Mouse (Mus musculus) lung, embryonic 16.5 days (tissue): Measurements from ENCODE around the gene Ankrd34c. TPM values are rescaled to one million over a fixed set of nuclear protein-coding genes. Genes with fewer than 3 reads are reported as not detected.

Source experiments
- ATAC-seq: fragments of 200-750 bp; cut with Nextera tagmentation; 2 replicates; pipeline ENCODE4 v1.8.0; 2017; ENCODE audit warnings: low read depth, mild to moderate bottlenecking, moderate library complexity
- H3K27ac ChIP-seq: fragments of 300-500 bp; sonication (generic); 2 replicates; pipeline ENCODE4 v1.5.1; 2014; ENCODE audit warnings: mild to moderate bottlenecking, control low read depth, low read length
- H3K27me3 ChIP-seq: fragments of 300-500 bp; sonication (generic); 2 replicates; pipeline ENCODE4 v1.6.1; 2014; ENCODE audit warnings: low read depth, low read length, mixed read lengths; ENCODE audit not compliant: control insufficient read depth, insufficient read depth
- H3K36me3 ChIP-seq: fragments of 300-500 bp; sonication (generic); 2 replicates; pipeline ENCODE4 v1.6.1; 2014; ENCODE audit warnings: low read length; ENCODE audit not compliant: control insufficient read depth, insufficient read depth
- H3K4me1 ChIP-seq: fragments of 300-500 bp; sonication (generic); replicated peaks from 2 replicates; pipeline ENCODE4 v1.6.1; 2014; ENCODE audit warnings: low read length, mixed read lengths; ENCODE audit not compliant: control insufficient read depth, insufficient read depth
- H3K4me2 ChIP-seq: fragments of 300-500 bp; sonication (generic); 2 replicates; pipeline ENCODE4 v1.6.1; 2014; ENCODE audit warnings: low read depth, low read length, control low read depth
- H3K4me3 ChIP-seq: fragments of 300-500 bp; sonication (generic); 2 replicates; pipeline ENCODE4 v1.5.1; 2014; ENCODE audit warnings: mild to moderate bottlenecking, low read length, control low read depth
- H3K9ac ChIP-seq: fragments of 300-500 bp; sonication (generic); 2 replicates; pipeline ENCODE4 v1.6.1; 2014; ENCODE audit warnings: low read length, control low read depth
- H3K9me3 ChIP-seq: fragments of 300-500 bp; sonication (generic); 2 replicates; pipeline ENCODE4 v1.6.1; 2016; ENCODE audit warnings: low read length; ENCODE audit not compliant: control insufficient read depth
- WGBS: fragments of 180-500 bp; shearing (Covaris S2); extraction: QIAGEN DNeasy Blood & Tissue Kit; methylation state at CpG from one replicate; pipeline ENCODE4 v1.1.7; 2014; 5-methylcytosine and 5-hydroxymethylcytosine counted together
- polyA plus RNA-seq: library from polyadenylated mRNA; unstranded; fragments of >200 nt; fragmentation: Nextera tagmentation; extraction: Ambion mirVana; gene quantifications from 2 replicates; pipeline ENCODE4 v1.2.1, GENCODE M21; 2015

The Ankrd34c gene
- not detected in 2 replicates for polyA plus RNA-seq

DNA sequence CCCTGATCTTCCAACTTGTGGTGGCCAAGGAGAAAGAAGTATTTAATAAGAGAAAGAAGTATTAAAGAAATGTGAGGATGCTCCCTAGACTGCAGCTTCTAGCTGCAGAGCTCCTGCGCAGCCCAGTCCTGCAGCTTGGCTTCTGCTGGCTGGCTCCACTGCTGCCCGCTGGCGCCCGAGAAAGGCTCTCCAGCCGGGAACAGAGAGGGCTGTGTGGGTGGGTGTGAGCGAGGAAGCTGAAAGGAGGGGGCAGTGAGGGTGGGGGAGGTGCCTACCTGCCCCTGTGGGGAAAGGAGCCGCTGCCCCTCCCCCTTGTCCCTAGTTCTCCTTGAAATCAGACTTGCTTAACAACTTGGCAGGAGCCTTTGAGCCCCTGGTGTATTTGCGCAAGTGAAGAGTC lies at the start of gene Ankrd34c:
Gene Ankrd34c (minus strand): TSS at position 181 of the 400 bp plus-strand sequence.
- Histone ChIP-seq H3K4me1 (no peaks in the 10 kb centered on the region), H3K9ac (no peak within 1 kb of the TSS), H3K27ac (no peak within 1 kb of the TSS), H3K36me3 (no peaks in the 10 kb centered on the region), H3K27me3 (no peaks in the 10 kb centered on the region; the same call in 1 of the 2 replicates), H3K4me2 (no peak within 1 kb of the TSS), H3K9me3 (no peaks in the 10 kb centered on the region), H3K4me3 (no peak within 1 kb of the TSS)
- 3% methylated on average over 8 of the region's 8 CpGs for WGBS
- no peak for ATAC-seq

DNA sequence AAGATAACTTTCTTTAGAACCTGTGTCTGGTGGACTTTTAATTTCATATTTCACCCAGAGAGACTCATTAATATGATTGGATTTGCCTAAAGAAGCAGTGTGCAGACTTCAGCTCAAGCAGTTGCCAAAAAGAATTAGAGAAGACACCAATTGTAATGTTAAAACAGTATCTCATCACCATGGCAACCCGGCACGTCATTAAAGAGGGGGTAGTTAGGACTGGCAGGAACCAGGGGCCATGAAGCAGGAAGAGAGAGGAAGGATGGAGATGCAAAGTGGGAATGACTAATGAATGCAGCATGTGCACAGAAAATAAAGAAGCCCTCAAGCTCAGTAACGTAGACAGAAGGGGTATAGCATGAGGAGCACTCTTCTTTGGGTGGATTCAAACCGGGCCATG lies 49.3 kb upstream of the Ankrd34c start:
- 69% methylated on average over 4 of the region's 4 CpGs for WGBS
- Histone ChIP-seq H3K36me3 (no peaks in the 10 kb centered on the region), H3K27me3 (no peaks in the 10 kb centered on the region), H3K4me1 (no peaks in the 10 kb centered on the region), H3K4me2 (no peak overlapping the region), H3K27ac (no peak overlapping the region), H3K9ac (no peak overlapping the region), H3K9me3 (no peaks in the 10 kb centered on the region), H3K4me3 (no peak overlapping the region)
- no peak for ATAC-seq

DNA sequence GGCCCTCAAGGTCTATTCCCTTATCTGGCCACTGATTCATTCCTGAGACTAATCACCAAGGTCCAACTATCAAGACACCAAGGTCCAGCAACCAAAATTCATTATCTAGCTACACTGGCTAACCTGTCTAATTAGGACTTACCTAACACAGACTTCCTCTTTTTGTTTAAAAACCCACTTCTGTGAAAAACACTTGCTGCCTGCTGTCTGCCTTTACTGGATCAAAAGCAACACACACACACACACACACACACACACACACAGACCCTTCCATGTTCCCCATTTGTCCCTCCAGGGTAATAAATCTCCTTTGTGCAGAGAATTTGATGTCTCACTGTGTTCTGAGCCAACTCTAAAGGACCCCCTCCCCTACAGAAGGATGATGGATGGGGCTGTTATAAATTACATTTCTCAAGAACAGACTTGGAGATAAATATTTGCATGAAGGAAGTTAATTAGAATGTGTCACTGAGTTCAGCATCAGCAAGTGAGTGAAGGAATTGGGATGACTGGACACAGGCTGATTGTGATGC lies 43.2 kb upstream of the Ankrd34c start:
- Histone ChIP-seq H3K4me1 (no peaks in the 10 kb centered on the region), H3K4me3 (no peak overlapping the region), H3K36me3 (no peaks in the 10 kb centered on the region), H3K9ac (no peak overlapping the region), H3K4me2 (no peak overlapping the region), H3K27ac (no peak overlapping the region), H3K27me3 (no peaks in the 10 kb centered on the region), H3K9me3 (no peaks in the 10 kb centered on the region)
- no peak for ATAC-seq

DNA sequence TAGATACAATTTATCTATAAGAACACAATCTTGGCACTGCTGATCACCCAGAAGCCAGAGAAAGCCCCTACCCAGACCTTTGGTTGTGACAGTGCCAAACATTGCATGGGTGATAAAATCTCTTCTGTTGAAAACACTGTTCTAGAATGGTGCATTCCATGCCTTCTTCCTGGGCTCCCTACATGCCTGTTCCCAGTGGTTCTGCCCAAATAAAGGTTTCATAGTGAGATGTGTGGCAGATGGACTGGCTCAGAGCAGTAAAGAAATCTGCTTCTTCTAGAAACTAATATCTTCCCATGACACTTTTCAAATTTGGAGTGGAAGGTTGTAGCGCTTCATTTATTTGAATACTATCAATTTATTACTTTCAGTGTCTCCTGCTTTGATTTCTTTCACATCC lies 41.0 kb upstream of the Ankrd34c start:
- H3K4me2 ChIP-seq = no peak overlapping the region
- no peak overlapping the region for H3K9ac ChIP-seq
- no peaks in the 10 kb centered on the region for H3K36me3 ChIP-seq
- H3K27ac ChIP-seq = no peak overlapping the region
- H3K4me1 ChIP-seq = no peaks in the 10 kb centered on the region
- H3K4me3 ChIP-seq = no peak overlapping the region
- no peaks in the 10 kb centered on the region for H3K9me3 ChIP-seq
- 93% methylated on average over 1 of the region's 1 CpGs for WGBS
- no peaks in the 10 kb centered on the region for H3K27me3 ChIP-seq
- no peak for ATAC-seq

DNA sequence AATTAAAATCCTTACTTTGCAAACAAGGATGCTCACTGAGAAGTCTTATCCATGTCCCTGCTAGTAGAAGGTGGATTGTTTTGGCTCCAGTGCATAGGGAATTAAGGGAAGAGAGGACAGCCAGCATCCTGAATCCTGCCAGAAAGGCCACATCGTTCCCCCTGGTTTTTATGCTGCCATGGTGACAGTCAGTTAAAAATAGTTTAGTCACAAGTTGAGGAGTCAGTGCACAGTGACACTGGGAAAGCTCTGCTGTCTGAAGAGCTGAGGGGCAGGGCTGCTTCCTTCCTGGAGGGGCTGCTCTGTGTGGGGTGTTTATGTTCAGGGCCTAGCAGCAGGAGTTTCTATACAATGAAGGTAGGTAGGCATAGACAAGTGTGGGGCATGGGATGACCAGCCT lies 32.9 kb upstream of the Ankrd34c start:
- Histone ChIP-seq H3K9ac (no peak overlapping the region), H3K4me1 (no peaks in the 10 kb centered on the region), H3K9me3 (no peaks in the 10 kb centered on the region), H3K4me3 (no peak overlapping the region), H3K4me2 (no peak overlapping the region), H3K27me3 (no peaks in the 10 kb centered on the region), H3K36me3 (no peaks in the 10 kb centered on the region), H3K27ac (no peak overlapping the region)
- no peak for ATAC-seq
- 36% methylated on average over 1 of the region's 1 CpGs for WGBS

DNA sequence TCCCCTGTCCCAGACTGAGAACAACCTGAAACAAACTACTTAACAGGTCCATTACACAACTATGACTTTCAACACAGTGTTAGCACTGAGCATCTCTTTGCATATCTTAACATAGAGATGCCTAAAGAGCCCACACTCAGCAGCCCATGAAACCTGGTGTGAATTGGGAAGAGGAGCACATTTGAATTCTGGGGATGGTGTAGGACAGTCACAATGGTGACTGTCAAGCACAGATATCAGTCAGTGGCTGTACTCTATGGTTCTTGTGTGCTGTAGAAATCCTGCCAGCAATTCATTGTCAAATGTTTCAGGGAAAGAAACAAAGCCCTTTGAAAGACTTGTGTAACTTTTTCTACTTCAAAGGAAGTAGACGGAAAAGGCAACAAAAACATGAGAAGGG lies 23.7 kb upstream of the Ankrd34c start:
- Histone ChIP-seq H3K4me3 (no peak overlapping the region), H3K4me2 (no peak overlapping the region), H3K27me3 (no peaks in the 10 kb centered on the region), H3K4me1 (no peaks in the 10 kb centered on the region), H3K9ac (no peak overlapping the region), H3K9me3 (no peaks in the 10 kb centered on the region), H3K27ac (no peak overlapping the region), H3K36me3 (no peaks in the 10 kb centered on the region)
- no peak for ATAC-seq
- 44% methylated on average over 1 of the region's 1 CpGs for WGBS

DNA sequence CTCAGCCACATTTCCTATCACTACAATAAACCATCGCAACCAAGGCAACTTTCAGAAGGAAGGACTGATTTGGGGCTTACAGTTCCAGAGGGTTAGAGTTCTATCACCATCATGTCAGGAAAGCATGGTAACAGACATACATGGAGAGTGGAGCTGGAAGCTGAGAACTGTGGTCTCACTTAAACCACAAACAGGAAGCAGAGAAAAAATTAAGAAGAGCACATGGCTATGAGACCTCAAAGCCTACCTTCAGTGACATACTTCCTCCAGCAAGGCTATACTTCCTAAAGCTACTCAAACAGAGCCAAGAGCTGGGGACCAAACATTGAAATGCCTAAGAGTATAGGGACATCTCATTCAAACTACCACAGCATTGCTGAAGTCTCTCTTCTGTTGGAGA lies 20.3 kb upstream of the Ankrd34c start:
- H3K27me3 ChIP-seq = no peaks in the 10 kb centered on the region
- 78% methylated on average over 1 of the region's 1 CpGs for WGBS
- H3K4me2 ChIP-seq = no peak overlapping the region

DNA sequence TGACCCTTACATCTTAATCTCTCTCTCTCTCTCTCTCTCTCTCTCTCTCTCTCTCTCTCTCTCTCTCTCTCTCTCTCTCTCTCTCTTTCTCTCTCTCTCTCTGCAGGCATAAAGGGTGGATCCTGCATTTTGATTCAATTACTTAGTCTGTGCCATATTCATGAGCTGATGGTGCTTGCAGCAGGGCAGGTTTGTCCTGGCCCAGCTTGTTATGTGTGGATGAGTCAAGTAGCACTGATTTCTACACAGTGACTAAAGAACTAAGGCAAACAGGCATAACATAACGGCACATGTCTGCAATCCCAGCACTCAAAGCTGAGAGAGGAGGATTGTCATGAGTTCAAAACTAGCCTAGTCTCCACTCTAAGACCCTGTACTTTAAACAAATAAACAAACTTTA lies 19.9 kb upstream of the Ankrd34c start:
- WGBS = 69% methylated on average over 1 of the region's 1 CpGs
- no peak overlapping the region for H3K9ac ChIP-seq
- no peak for ATAC-seq
- H3K27me3 ChIP-seq = no peaks in the 10 kb centered on the region
- H3K36me3 ChIP-seq = no peaks in the 10 kb centered on the region
- H3K4me1 ChIP-seq = no peaks in the 10 kb centered on the region
- H3K27ac ChIP-seq = no peak overlapping the region
- no peaks in the 10 kb centered on the region for H3K9me3 ChIP-seq
- no peak overlapping the region for H3K4me2 ChIP-seq
- H3K4me3 ChIP-seq = no peak overlapping the region

More for the DNA sequence above, 20.3 kb upstream of the Ankrd34c start:
- Histone ChIP-seq H3K9me3 (no peaks in the 10 kb centered on the region), H3K4me3 (no peak overlapping the region), H3K27ac (no peak overlapping the region), H3K36me3 (no peaks in the 10 kb centered on the region), H3K4me1 (no peaks in the 10 kb centered on the region), H3K9ac (no peak overlapping the region)
- no peak for ATAC-seq

DNA sequence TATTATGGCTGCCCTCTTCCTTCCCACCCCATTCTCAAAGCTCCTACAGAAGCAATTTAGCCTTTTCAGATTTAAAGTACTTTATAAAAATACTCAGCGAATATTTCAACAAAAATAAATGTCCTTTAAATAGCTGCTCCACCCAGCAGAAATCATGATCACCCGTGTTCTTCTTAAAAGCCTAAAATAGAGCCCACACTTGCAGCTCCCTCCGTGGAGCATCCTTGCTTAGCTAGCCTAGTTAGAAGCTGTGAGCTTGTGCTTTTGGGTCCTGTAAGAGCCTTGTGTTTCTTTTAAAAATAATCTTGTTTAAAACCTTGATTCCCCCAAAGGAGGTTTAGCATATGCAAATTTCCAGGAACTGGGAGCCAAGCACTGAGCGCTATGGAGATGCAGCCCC lies 19.3 kb upstream of the Ankrd34c start:
- Histone ChIP-seq H3K4me3 (no peak overlapping the region), H3K9ac (no peak overlapping the region)

DNA sequence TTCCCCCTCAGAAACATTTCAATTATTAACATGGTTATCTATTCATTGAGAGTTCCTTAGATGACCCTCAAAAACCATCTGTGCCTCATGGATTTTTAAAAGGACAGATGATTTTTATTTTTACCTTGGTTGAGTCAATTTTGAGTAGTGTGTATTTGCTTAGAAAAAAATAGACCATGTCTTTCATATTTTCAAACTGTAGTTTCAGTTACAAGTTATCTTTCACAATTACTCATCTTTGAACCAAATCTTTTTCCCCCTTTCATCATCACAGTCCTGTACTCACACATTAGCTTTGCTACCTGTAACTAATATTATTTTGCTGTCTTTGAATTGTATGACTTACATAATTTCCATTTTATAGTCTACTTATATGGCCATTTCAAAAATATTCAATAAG lies 1.8 kb upstream of the Ankrd34c start:
- Histone ChIP-seq H3K4me2 (no peak overlapping the region), H3K27me3 (no peaks in the 10 kb centered on the region; the same call in 1 of the 2 replicates), H3K4me1 (no peaks in the 10 kb centered on the region), H3K9ac (no peak overlapping the region), H3K27ac (no peak overlapping the region), H3K9me3 (no peaks in the 10 kb centered on the region), H3K4me3 (no peak overlapping the region), H3K36me3 (no peaks in the 10 kb centered on the region)
- no peak for ATAC-seq

More for the DNA sequence above, 19.3 kb upstream of the Ankrd34c start:
- Histone ChIP-seq H3K27ac (no peak overlapping the region), H3K4me1 (no peaks in the 10 kb centered on the region), H3K36me3 (no peaks in the 10 kb centered on the region), H3K9me3 (no peaks in the 10 kb centered on the region), H3K27me3 (no peaks in the 10 kb centered on the region), H3K4me2 (no peak overlapping the region)
- no peak for ATAC-seq
- WGBS = 44% methylated on average over 4 of the region's 4 CpGs
